Mouse (Mus musculus): ENCODE results near the gene Sgip1. TPM values are rescaled to one million over a fixed set of nuclear protein-coding genes. Genes with fewer than 3 reads are reported as not detected.

Gene Sgip1
- polyA plus RNA-seq, 1 experiment from 2014 or later, result 42.4 TPM

- Histone ChIP-seq H3K27ac (no peak overlapping the region), H3K9ac (no peak overlapping the region), H3K36me3 (no peaks in the 10 kb centered on the region), H3K4me1 (no peaks in the 10 kb centered on the region), H3K4me2 (replicated peaks) (no peak overlapping the region), H3K9me3 (replicated peaks) (no peaks in the 10 kb centered on the region), H3K27me3 (no peaks in the 10 kb centered on the region), H3K4me3 (no peak overlapping the region)
- no peak for ATAC-seq (ENCODE audit: low FRiP score)
- whole genome bisulfite sequencing, result 84% methylated on average over 11 of the region's 11 CpGs
Observed at GRCm38 (mm10) chr4:102990595-102991340, 249.7 kb downstream of the Sgip1 start.

GRCm38 (mm10) chr4:102991685-102992084 lies 250.6 kb downstream of the Sgip1 start:
- Histone ChIP-seq H3K9ac (no peak overlapping the region), H3K27ac (no peak overlapping the region)
- no peak for ATAC-seq (ENCODE audit: low FRiP score)

GRCm38 (mm10) chr4:103004681-103005080 lies 263.6 kb downstream of the Sgip1 start:
- Histone ChIP-seq H3K36me3 (no peaks in the 10 kb centered on the region), H3K9me3 (replicated peaks) (no peaks in the 10 kb centered on the region), H3K9ac (no peak overlapping the region), H3K4me2 (replicated peaks) (no peak overlapping the region), H3K4me3 (no peak overlapping the region), H3K27ac (no peak overlapping the region), H3K27me3 (no peaks in the 10 kb centered on the region), H3K4me1 (peaks cover 15% of the 10 kb centered on the region)
- 79% methylated on average over 4 of the region's 4 CpGs for WGBS
- no peak for ATAC-seq (ENCODE audit: low FRiP score)

More at GRCm38 (mm10) chr4:102991685-102992084, 250.6 kb downstream of the Sgip1 start:
- no peaks in the 10 kb centered on the region for H3K36me3 ChIP-seq
- no peaks in the 10 kb centered on the region for H3K27me3 ChIP-seq
- WGBS, result 78% methylated on average over 3 of the region's 3 CpGs
- H3K4me3 ChIP-seq, result no peak overlapping the region
- H3K4me1 ChIP-seq, result no peaks in the 10 kb centered on the region
- H3K9me3 ChIP-seq (replicated peaks), result no peaks in the 10 kb centered on the region
- no peak overlapping the region for H3K4me2 ChIP-seq (replicated peaks)

- Histone ChIP-seq H3K4me1 (peaks cover 15% of the 10 kb centered on the region), H3K27ac (no peak overlapping the region), H3K4me2 (replicated peaks) (no peak overlapping the region), H3K27me3 (no peaks in the 10 kb centered on the region), H3K9ac (no peak overlapping the region), H3K36me3 (no peaks in the 10 kb centered on the region), H3K4me3 (no peak overlapping the region), H3K9me3 (replicated peaks) (no peaks in the 10 kb centered on the region)
- ATAC-seq (ENCODE audit: low FRiP score), result no peak
- 52% methylated on average over 15 of the region's 15 CpGs for WGBS
Observed at GRCm38 (mm10) chr4:103005190-103005945, 264.3 kb downstream of the Sgip1 start.

- Histone ChIP-seq H3K27ac (no peak overlapping the region), H3K4me2 (replicated peaks) (no peak overlapping the region), H3K27me3 (no peaks in the 10 kb centered on the region), H3K36me3 (no peaks in the 10 kb centered on the region), H3K4me3 (no peak overlapping the region), H3K9ac (no peak overlapping the region), H3K9me3 (replicated peaks) (no peaks in the 10 kb centered on the region), H3K4me1 (peaks cover 15% of the 10 kb centered on the region)
- 63% methylated on average over 5 of the region's 5 CpGs for WGBS
- no peak for ATAC-seq (ENCODE audit: low FRiP score)
Observed at GRCm38 (mm10) chr4:103006266-103006665, 265.2 kb downstream of the Sgip1 start.

GRCm38 (mm10) chr4:103006943-103007418 lies 265.9 kb downstream of the Sgip1 start:
- no peak for ATAC-seq (ENCODE audit: low FRiP score)
- no peaks in the 10 kb centered on the region for H3K9me3 ChIP-seq (replicated peaks)
- WGBS, result 27% methylated on average over 4 of the region's 4 CpGs

GRCm38 (mm10) chr4:103010734-103011133 lies 269.6 kb downstream of the Sgip1 start:
- WGBS, result 93% methylated on average over 4 of the region's 4 CpGs
- no peaks in the 10 kb centered on the region for H3K36me3 ChIP-seq
- H3K4me3 ChIP-seq, result no peak overlapping the region
- peaks cover 27% of the 10 kb centered on the region for H3K4me1 ChIP-seq
- H3K27me3 ChIP-seq, result no peaks in the 10 kb centered on the region
- no peak for ATAC-seq (ENCODE audit: low FRiP score)
- no peak overlapping the region for H3K27ac ChIP-seq
- no peak overlapping the region for H3K9ac ChIP-seq
- no peak overlapping the region for H3K4me2 ChIP-seq (replicated peaks)
- H3K9me3 ChIP-seq (replicated peaks), result no peaks in the 10 kb centered on the region

More at GRCm38 (mm10) chr4:103006943-103007418, 265.9 kb downstream of the Sgip1 start:
- H3K9ac ChIP-seq, result no peak overlapping the region
- H3K4me3 ChIP-seq, result no peak overlapping the region
- H3K4me2 ChIP-seq (replicated peaks), result no peak overlapping the region
- no peaks in the 10 kb centered on the region for H3K27me3 ChIP-seq
- H3K27ac ChIP-seq, result 0 out of 2 replicates have a peak overlapping the region, but pooled peaks have one; percentile 52
- H3K4me1 ChIP-seq, result peaks cover 19% of the 10 kb centered on the region
- H3K36me3 ChIP-seq, result no peaks in the 10 kb centered on the region

GRCm38 (mm10) chr4:103011823-103012222 lies 270.7 kb downstream of the Sgip1 start:
- Histone ChIP-seq H3K27me3 (no peaks in the 10 kb centered on the region), H3K36me3 (no peaks in the 10 kb centered on the region), H3K4me2 (replicated peaks) (no peak overlapping the region), H3K4me1 (peaks cover 18% of the 10 kb centered on the region), H3K27ac (0 out of 2 replicates have a peak overlapping the region, but pooled peaks have one; percentile 18), H3K4me3 (no peak overlapping the region), H3K9ac (no peak overlapping the region), H3K9me3 (replicated peaks) (no peaks in the 10 kb centered on the region)
- 41% methylated on average over 7 of the region's 7 CpGs for WGBS
- no peak for ATAC-seq (ENCODE audit: low FRiP score)

- Histone ChIP-seq H3K27ac (no peak overlapping the region), H3K9ac (no peak overlapping the region), H3K9me3 (replicated peaks) (no peaks in the 10 kb centered on the region), H3K4me1 (peaks cover 12% of the 10 kb centered on the region), H3K4me2 (replicated peaks) (peak overlapping the region; percentile 17; the same call in 1 of the 2 replicates), H3K36me3 (no peaks in the 10 kb centered on the region), H3K27me3 (no peaks in the 10 kb centered on the region), H3K4me3 (no peak overlapping the region)
- whole genome bisulfite sequencing, result 2% methylated on average over 4 of the region's 4 CpGs
- no peak for ATAC-seq (ENCODE audit: low FRiP score)
Observed at GRCm38 (mm10) chr4:103013490-103013889, 272.4 kb downstream of the Sgip1 start.

Other genes with a start within 250 kb of the Sgip1 start
- gene Tctex1d1, start 237.3 kb downstream of the Sgip1 start, polyA plus RNA-seq (2016; fragmentation: Nextera tagmentation; extraction: Ambion mirVana), result 3.6 and 4.5 TPM in 2 replicates